Mouse (Mus musculus): ENCODE results near the gene Cyp4f18.

DNA sequence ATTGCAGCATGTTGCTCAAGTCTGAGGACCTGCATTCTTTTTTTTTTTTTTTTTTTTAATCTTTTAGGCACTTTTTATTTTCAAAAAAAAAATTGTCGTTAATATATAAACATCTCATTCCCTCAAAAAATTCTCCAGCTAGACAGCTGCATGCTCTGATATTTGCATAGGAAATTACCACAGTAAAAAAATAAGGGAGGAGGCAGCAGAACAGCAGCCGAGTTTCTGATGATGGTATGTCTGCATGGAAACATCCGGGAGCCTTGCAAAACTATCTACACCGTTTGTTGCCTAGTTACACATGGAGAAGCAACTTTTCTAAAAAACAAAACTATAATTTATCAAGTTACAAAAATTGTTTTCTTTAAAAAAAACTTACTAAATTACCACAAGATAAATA is 28.0 kb downstream of the Cyp4f18 start:
- TF ChIP-seq CTCF (IDR thresholded peaks at IDR 0.05; ENCODE audit: extremely low read depth, insufficient read length, insufficient replicate concordance, low read depth, low read length): no peak
- no peak for TF ChIP-seq POLR2A (IDR thresholded peaks at IDR 0.05; ENCODE audit: low read depth, low read length)

Data from small intestine, adult 2 months (tissue).